Comparison of ENCODE assay signal across 9 mouse cellular contexts in genomic region chr11:88822526-88822925, GRCm38 (mm10). TPM values are rescaled to one million over a fixed set of nuclear protein-coding genes. Genes with fewer than 3 reads are reported as not detected.
DNase-seq lines count a peak whose midpoint lies in the region; ATAC-seq and TF ChIP-seq lines count a peak whose summit lies in the region.
"Had no signal": no experiment of that assay in that cellular context is flagged by ENCODE, and none has a peak within 500 bp of the region (broad histone marks: within the 10 kb centered on the region; RNA-seq: fewer than 3 reads in every experiment).

No protein-coding gene starts in this region.

- H3K27me3 ChIP-seq in heart, embryonic 13.5 days (replicated peaks), result peaks cover 7% of the 10 kb centered on the region; the same call in 1 of the 2 replicates
- H3K27me3 ChIP-seq in hindbrain, embryonic 15.5 days, result no peaks in the 10 kb centered on the region
- no peaks in the 10 kb centered on the region for H3K27me3 ChIP-seq in midbrain, postnatal 0 days (ENCODE audit: insufficient read depth, low read length)

- H3K4me1 ChIP-seq in heart, embryonic 13.5 days, result peaks cover 21% of the 10 kb centered on the region
- H3K4me1 ChIP-seq in hindbrain, embryonic 15.5 days (replicated peaks), result peaks cover 28% of the 10 kb centered on the region
- H3K4me1 ChIP-seq in midbrain, postnatal 0 days (ENCODE audit: insufficient read depth, low read length), result no peaks in the 10 kb centered on the region; the same call in 1 of the 2 replicates

- H3K27ac ChIP-seq in heart, embryonic 13.5 days (replicated peaks), result no peak overlapping the region
- peak overlapping the region; percentile 9; the same call in 1 of the 2 replicates for H3K27ac ChIP-seq in hindbrain, embryonic 15.5 days (replicated peaks)
- no peak overlapping the region for H3K27ac ChIP-seq in midbrain, postnatal 0 days (ENCODE audit: low read depth, low read length)
- H3K27ac ChIP-seq: macrophage had no signal

- WGBS in heart, embryonic 13.5 days, result 34% methylated on average over 5 of the region's 5 CpGs
- 10% methylated on average over 5 of the region's 5 CpGs for WGBS in hindbrain, embryonic 15.5 days
- 9% methylated on average over 5 of the region's 5 CpGs for WGBS in midbrain, postnatal 0 days

- DNase-seq in heart, postnatal 4 days, result no peak
- DNase-seq in embryo, embryonic 10.5 days (ENCODE audit: low spot score), result peak; percentile 38
- DNase-seq in midbrain, postnatal 0 days (ENCODE audit: low spot score), result no peak
- no peak for DNase-seq in layer of hippocampus, adult 18-20 months (ENCODE audit: low spot score in 2 of 2)
- no peak for DNase-seq in spleen, postnatal 36 days (ENCODE audit: low spot score in 2 of 2)
- no peak for DNase-seq in right cerebral cortex, postnatal 25 days

- ATAC-seq in heart, embryonic 13.5 days (ENCODE audit: extremely low read depth, insufficient number of reproducible peaks, low FRiP score, low TSS enrichment), result no peak
- ATAC-seq in hindbrain, embryonic 15.5 days (ENCODE audit: low FRiP score, low read depth), result peak; percentile 13; the same call in 1 of the 2 replicates
- ATAC-seq in midbrain, postnatal 0 days (ENCODE audit: low FRiP score), result no peak

- H3K9me3 ChIP-seq in heart, embryonic 13.5 days, result no peaks in the 10 kb centered on the region
- no peaks in the 10 kb centered on the region for H3K9me3 ChIP-seq in hindbrain, embryonic 15.5 days
- H3K9me3 ChIP-seq in midbrain, postnatal 0 days (ENCODE audit: low read length), result no peaks in the 10 kb centered on the region

- no peaks in the 10 kb centered on the region for H3K36me3 ChIP-seq in heart, embryonic 13.5 days
- H3K36me3 ChIP-seq in hindbrain, embryonic 15.5 days, result no peaks in the 10 kb centered on the region
- H3K36me3 ChIP-seq in midbrain, postnatal 0 days (ENCODE audit: insufficient read depth, low read length), result no peaks in the 10 kb centered on the region

- H3K4me2 ChIP-seq in heart, embryonic 13.5 days, result peak overlapping the region; percentile 67
- peak overlapping the region; percentile 52 for H3K4me2 ChIP-seq in hindbrain, embryonic 15.5 days
- peak overlapping the region; percentile 54 for H3K4me2 ChIP-seq in midbrain, postnatal 0 days (ENCODE audit: low read depth, low read length, poor library complexity, severe bottlenecking)

- H3K9ac ChIP-seq in heart, embryonic 13.5 days, result peak overlapping the region; percentile 68
- no peak overlapping the region for H3K9ac ChIP-seq in hindbrain, embryonic 15.5 days
- H3K9ac ChIP-seq in midbrain, postnatal 0 days (replicated peaks; ENCODE audit: low read length, poor library complexity, severe bottlenecking), result no peak overlapping the region

- H3K4me3 ChIP-seq in heart, embryonic 13.5 days, result peak overlapping the region; percentile 34
- peak overlapping the region; percentile 14; the same call in 1 of the 2 replicates for H3K4me3 ChIP-seq in hindbrain, embryonic 15.5 days
- H3K4me3 ChIP-seq in midbrain, postnatal 0 days (ENCODE audit: low read depth, low read length), result no peak overlapping the region

- TF ChIP-seq CTCF in midbrain, postnatal 0 days (IDR thresholded peaks at IDR 0.05), result no peak

RNA-seq across cellular contexts. Expression of gene Akap1, which starts 41.9 kb away (rescaled TPM):
- polyA plus RNA-seq in heart, embryonic 13.5 days (2015; fragmentation: Nextera tagmentation; extraction: Ambion mirVana), result 31.4 and 33.7 TPM in 2 replicates
- 100 to 1,000 TPM; 105 TPM for total RNA-seq in heart, postnatal 4 days (2021)
- polyA plus RNA-seq in hindbrain, embryonic 15.5 days (2015; fragmentation: Nextera tagmentation; extraction: Ambion mirVana), result 28.3 and 29.5 TPM in 2 replicates
- total RNA-seq in midbrain, postnatal 0 days (2014; rRNA removed), result 48.2 and 56.6 TPM in 2 replicates
- 24.4 and 24.7 TPM in 2 replicates for polyA plus RNA-seq in midbrain, postnatal 0 days (2015; fragmentation: Nextera tagmentation; extraction: Ambion mirVana)
- 10 to 100 TPM; 40.9 to 42.9 TPM for total RNA-seq in layer of hippocampus, adult 18-20 months (2021)
